Mouse (Mus musculus) lung, embryonic 14.5 days (tissue): ENCODE measurements at regions not wholly inside any gene's neighbourhood (a gene's known extent, or its start where the extent isn't known, plus 50 kb on each side); places are given as distances from the start of the nearest gene placed in this dataset.
"Not testable (repeated sequence)": the region's sequence is repeated elsewhere in the genome, so short reads cannot be mapped to it uniquely, and the experiment has no call there.

Source experiments
- ATAC-seq: fragments of 200-750 bp; cut with Nextera tagmentation; 2 replicates; pipeline ENCODE4 v1.8.0; 2017; ENCODE audit warnings: mild to moderate bottlenecking, moderate TSS enrichment, moderate library complexity; ENCODE audit not compliant: insufficient read depth
- DNase-seq: peaks from one replicate; pipeline ENCODE4 v3.0.0-alpha.2; 2015
- H3K27ac ChIP-seq: fragments of 300-500 bp; sonication (generic); 2 replicates; pipeline ENCODE4 v1.5.1; 2014; ENCODE audit warnings: low read depth, mild to moderate bottlenecking, moderate library complexity
- H3K27me3 ChIP-seq: fragments of 300-500 bp; sonication (generic); 2 replicates; pipeline ENCODE4 v1.6.1; 2014; ENCODE audit warnings: low read length, control low read depth; ENCODE audit not compliant: insufficient read depth
- H3K36me3 ChIP-seq: fragments of 300-500 bp; sonication (generic); 2 replicates; pipeline ENCODE4 v1.6.1; 2014; ENCODE audit warnings: control low read depth; ENCODE audit not compliant: insufficient read depth
- H3K4me1 ChIP-seq: fragments of 300-500 bp; sonication (generic); 2 replicates; pipeline ENCODE4 v1.6.1; 2014; ENCODE audit warnings: antibody characterized with exemption, control low read depth; ENCODE audit not compliant: insufficient read depth
- H3K4me2 ChIP-seq: fragments of 300-500 bp; sonication (generic); 2 replicates; pipeline ENCODE4 v1.6.1; 2014; ENCODE audit warnings: mild to moderate bottlenecking
- H3K4me3 ChIP-seq: fragments of 300-500 bp; sonication (generic); 2 replicates; pipeline ENCODE4 v1.5.1; 2014; ENCODE audit warnings: low read depth, low read length
- H3K9ac ChIP-seq: fragments of 300-500 bp; sonication (generic); 2 replicates; pipeline ENCODE4 v1.6.1; 2014
- H3K9me3 ChIP-seq: fragments of 300-500 bp; sonication (generic); 2 replicates; pipeline ENCODE4 v1.6.1; 2016; ENCODE audit warnings: low read depth, low read length, control low read depth
- CTCF ChIP-seq: IDR thresholded peaks from 2 replicates; pipeline ENCODE4 v1.5.1; 2016; ENCODE audit warnings: antibody characterized with exemption, low read depth
- WGBS: fragments of 180-500 bp; shearing (Covaris S2); extraction: QIAGEN DNeasy Blood & Tissue Kit; methylation state at CpG from one replicate; pipeline ENCODE4 v1.1.7; 2014; 5-methylcytosine and 5-hydroxymethylcytosine counted together

DNA sequence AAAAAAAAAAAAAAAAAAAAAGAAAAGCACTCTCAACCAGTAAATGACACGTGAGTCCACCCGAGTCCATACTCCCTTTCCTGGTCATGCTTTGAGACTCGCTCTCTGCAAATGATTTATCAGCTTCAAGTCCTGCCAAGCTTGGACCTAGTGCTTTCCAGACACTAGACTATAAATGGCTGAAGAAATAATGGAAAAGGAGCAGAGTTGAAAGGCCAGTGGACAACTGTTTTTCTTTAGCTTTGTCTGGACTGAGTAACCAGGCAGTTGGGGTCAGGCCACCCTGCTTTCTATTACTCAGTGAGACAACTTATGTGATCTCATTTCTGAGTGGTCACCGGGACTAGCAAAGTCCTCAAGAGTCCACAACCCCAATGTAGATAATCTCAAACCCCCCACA lies 112.9 kb downstream of the Kcns3 start:
- Histone ChIP-seq H3K9me3 (no peaks in the 10 kb centered on the region), H3K4me2 (no peak overlapping the region), H3K27me3 (no peaks in the 10 kb centered on the region), H3K4me1 (no peaks in the 10 kb centered on the region), H3K9ac (no peak overlapping the region), H3K36me3 (no peaks in the 10 kb centered on the region), H3K4me3 (no peak overlapping the region), H3K27ac (no peak overlapping the region)
- WGBS = 92% methylated on average over 4 of the region's 4 CpGs
- no peak for TF ChIP-seq CTCF
- no peak for DNase-seq
- ATAC-seq = no peak

DNA sequence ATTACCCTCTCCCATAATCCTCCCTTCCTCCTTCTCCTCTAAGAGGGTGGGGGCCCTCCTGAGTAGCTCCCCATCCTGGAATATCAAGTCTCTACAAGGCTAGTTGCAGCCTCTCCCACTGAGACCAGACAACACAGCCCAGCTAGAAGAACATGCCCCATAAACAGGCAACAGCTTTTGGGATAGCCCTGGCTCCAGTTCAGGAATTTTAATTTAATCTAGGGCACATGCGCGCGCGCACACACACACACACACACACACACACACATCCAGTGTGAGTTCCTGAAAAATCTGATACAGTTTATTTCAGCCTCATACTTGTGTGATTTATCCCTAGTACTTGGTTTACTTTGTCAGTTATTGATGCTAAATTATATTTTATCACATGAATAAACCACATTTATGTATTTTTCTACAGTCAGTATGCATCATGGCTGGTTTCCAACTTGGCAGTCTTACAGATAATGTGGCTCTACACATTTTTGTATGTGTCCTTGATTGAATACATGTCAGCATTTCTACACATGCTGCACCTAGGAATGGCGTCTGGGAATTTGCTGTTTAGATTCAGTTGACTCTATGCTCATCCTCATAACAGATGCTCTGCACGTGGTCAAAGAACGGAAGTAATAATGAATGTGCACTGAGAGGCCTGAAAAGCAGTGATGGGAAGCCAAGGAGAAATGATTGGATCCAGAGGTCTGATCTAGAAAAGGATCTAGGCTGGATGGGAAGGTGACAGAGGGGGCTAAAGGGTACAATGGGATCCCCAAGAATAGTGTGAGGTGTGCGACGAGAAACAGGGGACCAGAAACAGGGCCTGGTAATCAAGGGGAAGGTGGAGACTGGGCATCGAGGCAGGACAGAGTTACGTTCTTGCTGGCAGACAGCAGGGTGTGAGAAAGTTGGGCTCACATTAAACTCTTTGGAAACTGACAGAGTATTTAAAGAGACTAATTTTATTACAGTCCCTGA lies 130.0 kb downstream of the Kcns3 start:
- no peak overlapping the region for H3K4me2 ChIP-seq
- TF ChIP-seq CTCF = no peak
- DNase-seq (peak; percentile 89), ATAC-seq (peak; percentile 94)
- no peak overlapping the region for H3K9ac ChIP-seq
- no peak overlapping the region for H3K4me3 ChIP-seq
- WGBS = 47% methylated on average over 11 of the region's 11 CpGs
- no peaks in the 10 kb centered on the region for H3K27me3 ChIP-seq
- H3K4me1 ChIP-seq = no peaks in the 10 kb centered on the region
- H3K9me3 ChIP-seq = no peaks in the 10 kb centered on the region
- H3K36me3 ChIP-seq = no peaks in the 10 kb centered on the region
- no peak overlapping the region for H3K27ac ChIP-seq

DNA sequence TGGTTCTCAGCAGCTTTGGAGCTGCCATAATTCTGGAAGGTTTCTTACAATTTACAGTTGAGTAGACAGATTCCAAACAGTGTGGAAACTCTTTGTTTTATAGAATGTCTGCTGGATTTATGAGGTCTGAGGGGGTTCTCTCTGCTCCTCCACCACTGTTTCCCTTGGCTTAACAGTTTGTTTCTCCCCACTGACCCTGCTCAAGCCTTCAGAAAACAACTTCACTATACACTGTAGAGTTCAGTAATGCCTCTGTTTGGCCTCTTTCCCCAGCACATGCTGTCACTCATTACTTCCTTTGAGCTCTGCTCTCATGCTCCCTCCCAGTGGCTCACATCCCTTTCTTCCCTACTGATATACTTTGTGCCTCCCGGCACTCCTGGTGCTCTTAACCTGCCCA lies 139.7 kb downstream of the Kcns3 start:
- 82% methylated on average over 1 of the region's 1 CpGs for WGBS
- no peak for TF ChIP-seq CTCF
- DNase-seq (peak; percentile 11), ATAC-seq (no peak)
- Histone ChIP-seq H3K27me3 (no peaks in the 10 kb centered on the region), H3K9ac (no peak overlapping the region), H3K4me3 (no peak overlapping the region), H3K9me3 (no peaks in the 10 kb centered on the region), H3K27ac (no peak overlapping the region), H3K4me1 (no peaks in the 10 kb centered on the region), H3K36me3 (no peaks in the 10 kb centered on the region), H3K4me2 (no peak overlapping the region)

DNA sequence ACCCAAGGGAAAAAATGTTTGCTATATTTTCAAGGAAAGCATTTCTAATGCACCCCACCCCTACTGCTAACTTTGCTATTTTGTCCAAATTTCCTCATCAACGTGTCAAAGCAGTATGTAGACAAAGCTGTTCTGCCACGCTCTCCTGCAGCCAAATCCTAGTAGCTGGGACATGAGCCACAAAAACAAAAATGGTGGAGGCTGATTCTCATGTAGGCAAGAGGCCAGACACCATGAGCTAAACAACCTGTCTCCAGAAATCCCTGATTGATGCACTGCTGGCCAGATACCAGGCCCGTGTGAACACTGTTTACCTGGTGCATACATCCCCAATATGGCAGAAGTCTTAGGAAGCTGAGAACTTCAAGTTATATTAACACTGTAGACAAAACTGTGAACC lies 166.6 kb downstream of the Kcns3 start:
- Histone ChIP-seq H3K27ac (no peak overlapping the region), H3K4me3 (no peak overlapping the region), H3K9me3 (no peaks in the 10 kb centered on the region), H3K27me3 (no peaks in the 10 kb centered on the region), H3K4me1 (no peaks in the 10 kb centered on the region), H3K9ac (no peak overlapping the region), H3K4me2 (no peak overlapping the region), H3K36me3 (no peaks in the 10 kb centered on the region)
- no peak for ATAC-seq
- WGBS = 44% methylated on average over 3 of the region's 3 CpGs
- no peak for TF ChIP-seq CTCF
- peak; percentile 4 for DNase-seq

DNA sequence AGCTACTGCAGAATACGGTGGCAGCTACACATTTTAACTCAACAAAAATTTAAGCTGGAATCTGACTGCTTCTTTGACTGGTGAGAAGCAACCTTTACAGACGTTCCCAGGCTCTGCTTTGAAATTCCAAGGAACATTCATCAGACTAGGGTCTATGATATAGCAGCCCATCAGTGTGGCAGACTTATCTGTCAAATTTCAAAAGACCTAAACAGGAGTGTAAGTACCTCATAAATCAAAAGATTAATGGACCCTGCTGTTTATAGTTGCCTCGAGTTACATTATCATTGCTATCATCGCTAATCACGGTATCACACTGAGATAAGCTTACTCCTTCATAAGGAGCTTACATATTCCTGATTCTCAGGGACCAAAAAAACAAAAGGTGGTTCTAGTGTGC lies 201.7 kb downstream of the Kcns3 start:
- H3K9ac ChIP-seq = no peak overlapping the region
- H3K4me3 ChIP-seq = no peak overlapping the region
- no peaks in the 10 kb centered on the region for H3K9me3 ChIP-seq
- no peaks in the 10 kb centered on the region for H3K27me3 ChIP-seq
- TF ChIP-seq CTCF = no peak
- H3K36me3 ChIP-seq = no peaks in the 10 kb centered on the region
- H3K4me1 ChIP-seq = no peaks in the 10 kb centered on the region
- no peak for DNase-seq
- H3K27ac ChIP-seq = no peak overlapping the region
- no peak for ATAC-seq
- H3K4me2 ChIP-seq = no peak overlapping the region
- WGBS = 22% methylated on average over 5 of the region's 5 CpGs

DNA sequence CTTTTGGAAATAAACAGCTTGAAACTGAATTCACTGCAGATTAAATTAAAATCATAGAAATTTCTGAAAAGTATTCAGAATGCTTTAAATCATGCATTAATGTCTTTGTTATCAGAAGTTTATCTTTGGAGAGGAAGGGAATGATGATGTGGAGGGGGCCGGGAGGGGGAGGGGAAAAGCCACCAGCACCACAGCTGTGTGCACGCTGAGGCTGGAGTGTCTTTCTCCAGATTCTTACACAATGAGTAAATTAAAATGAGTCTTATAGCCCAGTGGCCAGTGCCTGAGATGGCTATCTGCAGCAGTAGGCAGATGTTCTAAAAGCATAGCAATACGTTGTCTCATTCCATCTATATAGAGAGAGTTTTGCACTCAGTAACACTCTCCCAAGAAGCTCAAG lies 209.8 kb downstream of the Kcns3 start:
- no peaks in the 10 kb centered on the region for H3K36me3 ChIP-seq
- ATAC-seq (no peak), DNase-seq (peak; percentile 6)
- no peaks in the 10 kb centered on the region for H3K9me3 ChIP-seq
- H3K27me3 ChIP-seq = no peaks in the 10 kb centered on the region
- no peak overlapping the region for H3K9ac ChIP-seq
- no peak overlapping the region for H3K4me3 ChIP-seq
- no peak overlapping the region for H3K27ac ChIP-seq
- 36% methylated on average over 3 of the region's 3 CpGs for WGBS
- H3K4me1 ChIP-seq = no peaks in the 10 kb centered on the region
- TF ChIP-seq CTCF = no peak
- H3K4me2 ChIP-seq = no peak overlapping the region

DNA sequence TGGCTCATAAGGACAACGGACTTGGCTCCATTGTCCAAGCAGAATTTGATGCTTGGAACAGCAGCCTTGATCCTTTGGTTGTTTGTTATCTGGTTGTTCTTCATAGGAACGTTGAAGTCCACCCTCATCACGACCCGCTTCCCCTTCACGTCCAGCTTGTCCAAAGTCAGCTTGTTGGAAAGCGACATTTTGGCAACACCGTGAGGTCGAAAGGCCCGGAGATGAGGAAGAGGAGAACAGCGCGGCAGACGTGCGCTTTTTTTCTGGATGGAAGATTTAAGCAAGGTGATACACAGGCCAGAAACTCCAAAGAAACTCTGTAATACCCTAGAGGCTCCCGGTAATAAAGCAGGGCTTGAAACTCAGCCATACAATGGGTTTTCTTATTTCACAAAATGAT lies 250.8 kb downstream of the Kcns3 start:
- not testable (repeated sequence) for H3K4me1 ChIP-seq
- WGBS = 93% methylated on average over 8 of the region's 14 CpGs

DNA sequence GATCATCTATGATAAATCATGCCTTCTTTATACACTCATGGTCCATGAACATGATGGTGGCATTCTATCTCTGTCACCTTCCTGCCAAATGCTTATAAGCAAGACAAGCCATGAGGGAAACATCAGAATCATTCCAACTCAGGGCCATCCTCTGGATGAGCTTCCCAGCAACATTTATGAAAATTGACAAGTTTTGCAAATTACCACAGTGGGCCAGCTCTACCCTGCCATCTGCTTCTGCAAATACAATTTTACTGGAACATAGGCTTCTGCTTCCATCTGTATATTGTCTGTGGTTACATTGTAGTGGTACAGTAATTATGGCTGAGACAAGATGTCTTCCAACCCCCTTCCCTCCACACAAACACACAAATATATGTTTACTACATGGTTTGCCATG lies 272.1 kb downstream of the Kcns3 start:
- DNase-seq = no peak
- Histone ChIP-seq H3K27ac (no peak overlapping the region), H3K9ac (no peak overlapping the region), H3K4me3 (no peak overlapping the region), H3K36me3 (no peaks in the 10 kb centered on the region), H3K9me3 (no peaks in the 10 kb centered on the region), H3K4me1 (no peaks in the 10 kb centered on the region), H3K4me2 (no peak overlapping the region), H3K27me3 (no peaks in the 10 kb centered on the region)
- no peak for ATAC-seq
- no peak for TF ChIP-seq CTCF

More for the DNA sequence above, 250.8 kb downstream of the Kcns3 start:
- H3K4me2 ChIP-seq, H3K9me3 ChIP-seq, ATAC-seq, H3K27me3 ChIP-seq, H3K4me3 ChIP-seq, H3K36me3 ChIP-seq, H3K27ac ChIP-seq, DNase-seq, H3K9ac ChIP-seq: not testable (repeated sequence)
